Mouse (Mus musculus) MEL (cell line): ENCODE measurements around the gene Znhit1.

Experiments used
- CHD1 ChIP-seq: IDR thresholded peaks from 2 replicates; pipeline ENCODE4 v1.6.1; 2012; ENCODE audit warnings: low read depth, mild to moderate bottlenecking, inconsistent platforms, low read length, improper control_type of control experiment
- CTCF ChIP-seq, 3 experiments: IDR thresholded peaks in 2 of 3; conservative IDR thresholded peaks in 1 of 3; 2 replicates each; pipeline ENCODE4 v1.5.1; 2011 to 2012; ENCODE audit warnings: low read length in 3 of 3, low read depth in 2 of 3, mild to moderate bottlenecking in 2 of 3, improper control_type of control experiment in 1 of 3, inconsistent platforms in 1 of 3, mixed read lengths in 1 of 3, moderate library complexity in 1 of 3; ENCODE audit not compliant: control insufficient read depth in 1 of 3, insufficient read depth in 1 of 3, poor library complexity in 1 of 3, severe bottlenecking in 1 of 3
- E2F4 ChIP-seq: IDR thresholded peaks from 2 replicates; pipeline ENCODE4 v1.6.1; 2011; ENCODE audit warnings: low read depth, low read length, improper control_type of control experiment, borderline replicate concordance
- GATA1 ChIP-seq: IDR thresholded peaks from 2 replicates; pipeline ENCODE4 v1.6.1; 2011; ENCODE audit warnings: low read depth, low read length, improper control_type of control experiment
- MEF2A ChIP-seq: IDR thresholded peaks from 2 replicates; pipeline ENCODE4 v1.6.1; 2014; ENCODE audit warnings: low read depth, mild to moderate bottlenecking, inconsistent platforms, low read length, improper control_type of control experiment; ENCODE audit not compliant: poor library complexity, insufficient replicate concordance, severe bottlenecking; ENCODE audit errors: extremely low read depth
- POLR2A ChIP-seq, 2 experiments: IDR thresholded peaks; 2 replicates each; pipeline ENCODE4 v1.6.1; 2011 to 2012; ENCODE audit warnings: low read length in 2 of 2, mild to moderate bottlenecking in 2 of 2, control low read depth in 1 of 2, improper control_type of control experiment in 1 of 2, low read depth in 1 of 2, moderate library complexity in 1 of 2; ENCODE audit not compliant: control insufficient read depth in 1 of 2, insufficient read depth in 1 of 2, poor library complexity in 1 of 2
- RCOR1 ChIP-seq: IDR thresholded peaks from 2 replicates; pipeline ENCODE4 v1.6.1; 2012; ENCODE audit warnings: low read depth, mild to moderate bottlenecking, inconsistent platforms, low read length, improper control_type of control experiment
- ZNF384 ChIP-seq: IDR thresholded peaks from 2 replicates; pipeline ENCODE4 v1.6.1; 2012; ENCODE audit warnings: low read depth, mild to moderate bottlenecking, inconsistent platforms, low read length, improper control_type of control experiment

DNA sequence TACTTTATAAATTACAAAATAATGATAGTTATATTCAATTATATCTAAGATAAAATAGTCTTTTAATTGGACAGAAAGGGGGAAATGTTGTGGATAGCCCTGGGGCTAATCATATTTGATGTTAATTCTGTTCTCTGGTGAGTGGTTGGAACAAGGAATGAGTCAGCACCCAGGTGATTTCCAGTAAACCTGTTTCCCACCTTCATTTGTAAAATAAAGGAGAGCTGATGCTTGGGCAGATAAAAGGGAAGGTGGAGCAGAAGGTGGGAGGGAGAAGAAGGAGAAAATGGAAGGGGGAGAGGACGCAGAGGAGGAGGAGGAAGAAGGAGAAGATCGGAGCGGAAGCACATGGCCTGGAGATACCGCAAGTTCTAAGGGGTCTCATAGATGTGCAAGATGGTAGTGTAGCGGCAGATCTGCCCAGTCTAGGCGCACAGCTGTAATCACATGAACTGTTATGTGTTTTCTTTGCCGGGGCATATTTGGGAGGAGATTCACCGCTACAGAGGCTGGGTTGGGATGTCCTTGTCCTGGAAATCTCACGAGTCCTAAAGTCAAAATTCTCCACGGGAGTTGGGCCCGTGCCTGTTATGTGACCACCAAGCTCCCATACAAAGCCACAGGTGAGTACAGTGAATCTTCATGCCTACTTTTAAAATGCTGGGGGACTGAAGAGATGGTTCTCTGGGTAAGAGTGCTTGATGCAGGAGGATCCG, 46.8 kb downstream of the Znhit1 start:
- TF ChIP-seq CHD1 (no peak), POLR2A (IDR thresholded peaks at IDR 0.05; ENCODE audit: control insufficient read depth in 1 of 2, insufficient read depth in 1 of 2, low read depth in 1 of 2, low read length in 2 of 2, poor library complexity in 1 of 2) (no peak), GATA1 (no peak), CTCF (IDR thresholded peaks at IDR 0.05 in 2 of 3, conservative IDR thresholded peaks at IDR 0.05 in 1 of 3; ENCODE audit: control insufficient read depth in 1 of 3, insufficient read depth in 1 of 3, low read depth in 2 of 3, low read length in 3 of 3, poor library complexity in 1 of 3, severe bottlenecking in 1 of 3) (no peak), E2F4 (no peak), MEF2A (no peak), ZNF384 (no peak), RCOR1 (no peak)
